Mouse (Mus musculus): ENCODE results near the gene Lrrc36. TPM values are rescaled to one million over a fixed set of nuclear protein-coding genes. Genes with fewer than 3 reads are reported as not detected.

Gene Lrrc36
- total RNA-seq (2014; rRNA removed; ENCODE audit: low replicate concordance) (0.23 TPM in 1 of 2 replicates, not detected in the other), polyA plus RNA-seq (2015; fragmentation: Nextera tagmentation; extraction: Ambion mirVana) (0.36 and 0.56 TPM in 2 replicates)

DNA sequence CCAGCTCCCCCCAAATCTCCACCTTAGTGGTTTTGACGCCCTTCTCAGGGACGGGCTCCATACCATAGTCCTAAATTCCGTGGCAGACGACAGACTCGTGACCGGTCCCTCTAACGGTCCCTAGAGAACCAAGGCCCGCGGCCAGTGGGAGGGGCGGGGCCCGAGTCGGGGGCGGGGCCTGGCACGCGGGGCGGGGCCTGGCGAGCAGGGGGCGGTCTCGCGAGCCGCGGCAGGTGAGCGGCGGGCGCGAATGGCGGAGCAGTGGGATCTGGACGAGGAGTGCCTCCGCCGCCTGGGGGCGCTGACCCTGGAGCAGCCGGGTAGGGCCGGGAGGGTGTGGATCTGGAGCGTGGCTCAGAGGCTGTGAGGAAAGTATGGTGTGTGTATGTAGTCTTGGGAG lies at the start of gene Lrrc36, which contains the start of gene Kctd19:
Lrrc36 (plus strand) TSS at position 181 of the 400 bp plus-strand sequence.
Kctd19 (minus strand) TSS at position 112 of the 400 bp plus-strand sequence.
- H3K27ac ChIP-seq (ENCODE audit: low read depth): no peak within 1 kb of the TSS
- no peak for DNase-seq (ENCODE audit: low spot score)
- no peak within 1 kb of the TSS for H3K9ac ChIP-seq (replicated peaks; ENCODE audit: low read depth, low read length)
- peaks cover 20% of the 10 kb centered on the region for H3K27me3 ChIP-seq (ENCODE audit: control insufficient read depth, insufficient read depth, low read length)
- peak within 1 kb of the TSS; percentile 56 for H3K4me2 ChIP-seq (ENCODE audit: low read depth, low read length)
- peaks cover 3% of the 10 kb centered on the region; the same call in 1 of the 2 replicates for H3K9me3 ChIP-seq (replicated peaks; ENCODE audit: control insufficient read depth, low read length)
- WGBS: 3% methylated on average over 34 of the region's 34 CpGs
- H3K4me1 ChIP-seq (ENCODE audit: control insufficient read depth, insufficient read depth): peaks cover 7% of the 10 kb centered on the region; the same call in 1 of the 2 replicates
- ATAC-seq (ENCODE audit: insufficient read depth, low read depth): peak; percentile 62
- no peaks in the 10 kb centered on the region for H3K36me3 ChIP-seq (replicated peaks; ENCODE audit: control insufficient read depth, insufficient read depth, low read length)
- H3K4me3 ChIP-seq (ENCODE audit: low read depth, low read length): peak within 1 kb of the TSS; percentile 35
- TF ChIP-seq CTCF (IDR thresholded peaks at IDR 0.05; ENCODE audit: low read depth) (no peak), EP300 (IDR thresholded peaks at IDR 0.05; ENCODE audit: low read depth) (no peak)

DNA sequence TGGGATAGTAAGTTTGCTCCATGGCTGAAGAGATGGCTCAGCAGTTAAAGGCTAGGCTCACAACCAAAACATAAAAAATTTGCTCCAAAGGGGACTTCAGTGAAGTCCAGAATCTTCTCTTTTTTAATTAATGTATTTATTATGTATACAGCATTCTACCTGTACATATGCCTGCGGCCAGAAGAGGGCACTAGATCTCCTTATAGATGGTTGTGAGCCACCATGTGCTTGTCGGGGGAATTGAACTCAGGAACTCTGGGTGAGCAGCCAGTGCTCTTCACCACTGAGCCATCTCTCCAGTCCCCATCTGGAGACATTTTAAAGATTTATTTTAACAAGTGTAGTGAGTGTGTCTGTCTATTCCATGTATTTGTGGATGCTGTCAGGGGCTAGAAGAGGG lies 46.3 kb upstream of the Lrrc36 start:
- Histone ChIP-seq H3K9ac (replicated peaks; ENCODE audit: low read depth, low read length) (no peak overlapping the region), H3K27ac (ENCODE audit: low read depth) (no peak overlapping the region), H3K9me3 (replicated peaks; ENCODE audit: control insufficient read depth, low read length) (no peaks in the 10 kb centered on the region), H3K27me3 (ENCODE audit: control insufficient read depth, insufficient read depth, low read length) (no peaks in the 10 kb centered on the region), H3K36me3 (replicated peaks; ENCODE audit: control insufficient read depth, insufficient read depth, low read length) (no peaks in the 10 kb centered on the region), H3K4me1 (ENCODE audit: control insufficient read depth, insufficient read depth) (0 out of 2 replicates have a peak, but pooled peaks cover 3% of the 10 kb centered on the region), H3K4me3 (ENCODE audit: low read depth, low read length) (no peak overlapping the region), H3K4me2 (ENCODE audit: low read depth, low read length) (no peak overlapping the region)
- 68% methylated on average over 2 of the region's 2 CpGs for WGBS
- DNase-seq (ENCODE audit: low spot score) (no peak), ATAC-seq (ENCODE audit: insufficient read depth, low read depth) (no peak)
- TF ChIP-seq CTCF (IDR thresholded peaks at IDR 0.05; ENCODE audit: low read depth) (peak; percentile 43), EP300 (IDR thresholded peaks at IDR 0.05; ENCODE audit: low read depth) (no peak)

DNA sequence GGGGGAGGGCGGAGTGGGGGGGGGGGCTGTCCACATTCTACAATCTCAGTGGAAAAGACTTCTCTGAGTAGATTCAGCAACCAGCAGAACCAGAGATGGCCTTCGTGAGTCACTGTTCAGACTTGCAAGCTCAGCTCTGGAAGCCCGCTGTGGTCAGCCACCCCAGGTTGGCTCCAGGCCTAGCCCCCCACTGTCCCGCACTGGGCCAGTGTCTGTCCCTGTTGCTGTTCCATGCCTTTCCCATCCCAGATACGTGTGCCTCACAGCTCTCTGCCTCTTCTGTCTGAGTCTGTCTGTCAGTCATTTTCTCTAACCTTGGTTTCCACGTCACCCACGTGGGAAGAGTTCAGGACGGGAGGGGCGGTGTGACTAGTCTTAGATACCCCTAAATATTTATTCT lies 40.9 kb upstream of the Lrrc36 start:
- TF ChIP-seq EP300 (IDR thresholded peaks at IDR 0.05; ENCODE audit: low read depth): no peak
- TF ChIP-seq CTCF (IDR thresholded peaks at IDR 0.05; ENCODE audit: low read depth): no peak
- no peak overlapping the region for H3K4me2 ChIP-seq (ENCODE audit: low read depth, low read length)
- H3K27ac ChIP-seq (ENCODE audit: low read depth): no peak overlapping the region
- H3K4me1 ChIP-seq (ENCODE audit: control insufficient read depth, insufficient read depth): no peaks in the 10 kb centered on the region
- H3K9ac ChIP-seq (replicated peaks; ENCODE audit: low read depth, low read length): no peak overlapping the region
- no peak overlapping the region for H3K4me3 ChIP-seq (ENCODE audit: low read depth, low read length)
- DNase-seq (ENCODE audit: low spot score): no peak
- H3K9me3 ChIP-seq (replicated peaks; ENCODE audit: control insufficient read depth, low read length): no peaks in the 10 kb centered on the region
- no peak for ATAC-seq (ENCODE audit: insufficient read depth, low read depth)
- no peaks in the 10 kb centered on the region for H3K36me3 ChIP-seq (replicated peaks; ENCODE audit: control insufficient read depth, insufficient read depth, low read length)
- 77% methylated on average over 9 of the region's 9 CpGs for WGBS
- peaks cover 21% of the 10 kb centered on the region; the same call in 1 of the 2 replicates for H3K27me3 ChIP-seq (ENCODE audit: control insufficient read depth, insufficient read depth, low read length)

DNA sequence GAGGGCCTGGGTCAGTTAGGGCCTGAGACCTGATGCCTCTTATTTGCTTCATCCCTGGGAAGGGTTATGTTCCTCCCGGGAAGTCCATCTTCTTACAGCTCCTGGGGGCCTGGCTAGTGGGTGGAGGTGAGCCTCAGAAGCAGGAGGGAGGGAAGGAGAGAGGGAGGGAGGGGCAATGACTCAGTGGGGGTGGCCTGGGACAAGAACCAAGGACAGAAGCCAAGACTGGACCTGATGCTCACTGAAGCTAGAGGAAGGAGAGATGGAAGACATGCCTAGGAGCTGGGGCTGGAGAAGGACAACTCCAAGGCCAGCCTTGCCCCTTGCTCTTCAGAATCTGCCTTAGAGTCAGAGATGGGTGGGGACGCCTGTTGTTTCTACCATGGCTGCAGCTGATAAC lies 40.3 kb upstream of the Lrrc36 start, which contains the start of gene Plekhg4:
Plekhg4 (plus strand) TSS at position 243 of the 400 bp plus-strand sequence.
- H3K9me3 ChIP-seq (replicated peaks; ENCODE audit: control insufficient read depth, low read length): no peaks in the 10 kb centered on the region
- peaks cover 21% of the 10 kb centered on the region; the same call in 1 of the 2 replicates for H3K27me3 ChIP-seq (ENCODE audit: control insufficient read depth, insufficient read depth, low read length)
- H3K4me2 ChIP-seq (ENCODE audit: low read depth, low read length): no peak within 1 kb of the TSS
- TF ChIP-seq CTCF (IDR thresholded peaks at IDR 0.05; ENCODE audit: low read depth) (no peak), EP300 (IDR thresholded peaks at IDR 0.05; ENCODE audit: low read depth) (no peak)
- DNase-seq (ENCODE audit: low spot score) (no peak), ATAC-seq (ENCODE audit: insufficient read depth, low read depth) (no peak)
- H3K4me1 ChIP-seq (ENCODE audit: control insufficient read depth, insufficient read depth): no peaks in the 10 kb centered on the region
- no peak within 1 kb of the TSS for H3K9ac ChIP-seq (replicated peaks; ENCODE audit: low read depth, low read length)
- no peak within 1 kb of the TSS for H3K4me3 ChIP-seq (ENCODE audit: low read depth, low read length)
- no peaks in the 10 kb centered on the region for H3K36me3 ChIP-seq (replicated peaks; ENCODE audit: control insufficient read depth, insufficient read depth, low read length)
- no peak within 1 kb of the TSS for H3K27ac ChIP-seq (ENCODE audit: low read depth)
- WGBS: 62% methylated on average over 2 of the region's 2 CpGs

DNA sequence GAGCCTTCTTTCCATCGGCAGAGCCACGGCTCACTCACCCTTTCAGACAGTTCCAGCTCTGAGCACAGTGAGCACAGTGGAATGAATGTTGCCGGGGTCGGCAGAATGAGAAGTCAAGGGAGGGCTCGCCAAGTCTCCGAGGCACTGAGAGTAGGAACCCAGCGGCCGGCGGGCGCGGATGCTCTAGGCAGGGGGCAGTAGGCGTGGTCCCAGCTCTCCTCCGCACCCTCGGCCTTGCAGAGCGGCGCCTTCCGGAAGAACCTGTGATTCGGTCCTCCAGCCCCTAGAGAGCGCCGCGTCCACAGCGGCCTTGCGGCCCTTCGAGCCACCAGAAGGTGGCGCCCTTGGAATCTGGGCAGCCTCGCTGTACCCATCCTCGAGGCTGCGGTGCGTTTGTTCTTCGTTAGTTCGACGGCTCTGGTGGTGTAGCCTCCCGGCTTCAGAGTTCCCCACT lies 38.8 kb upstream of the Lrrc36 start:
- DNase-seq (ENCODE audit: low spot score): no peak
- H3K27me3 ChIP-seq (ENCODE audit: control insufficient read depth, insufficient read depth, low read length): peaks cover 21% of the 10 kb centered on the region; the same call in 1 of the 2 replicates
- TF ChIP-seq CTCF (IDR thresholded peaks at IDR 0.05; ENCODE audit: low read depth) (peak; percentile 47), EP300 (IDR thresholded peaks at IDR 0.05; ENCODE audit: low read depth) (no peak)
- no peak overlapping the region for H3K27ac ChIP-seq (ENCODE audit: low read depth)
- WGBS: 29% methylated on average over 33 of the region's 33 CpGs
- H3K4me2 ChIP-seq (ENCODE audit: low read depth, low read length): peak overlapping the region; percentile 42
- no peak overlapping the region for H3K4me3 ChIP-seq (ENCODE audit: low read depth, low read length)
- H3K9me3 ChIP-seq (replicated peaks; ENCODE audit: control insufficient read depth, low read length): no peaks in the 10 kb centered on the region
- no peaks in the 10 kb centered on the region for H3K36me3 ChIP-seq (replicated peaks; ENCODE audit: control insufficient read depth, insufficient read depth, low read length)
- no peak overlapping the region for H3K9ac ChIP-seq (replicated peaks; ENCODE audit: low read depth, low read length)
- 0 out of 2 replicates have a peak, but pooled peaks cover 3% of the 10 kb centered on the region for H3K4me1 ChIP-seq (ENCODE audit: control insufficient read depth, insufficient read depth)
- peak; percentile 42 for ATAC-seq (ENCODE audit: insufficient read depth, low read depth)

Measured in heart, postnatal 0 days (tissue).